Mouse (Mus musculus) stomach, postnatal 0 days (tissue): ENCODE results near the gene Stat6. TPM values are rescaled to one million over a fixed set of nuclear protein-coding genes. Genes with fewer than 3 reads are reported as not detected.

Experiments used
- ATAC-seq: fragments of 200-750 bp; cut with Nextera tagmentation; 2 replicates; pipeline ENCODE4 v1.8.0; 2017; ENCODE audit not compliant: low FRiP score, low TSS enrichment
- DNase-seq: peaks from one replicate; pipeline ENCODE4 v3.0.0-alpha.2; 2016; ENCODE audit warnings: low spot score
- H3K27ac ChIP-seq: fragments of 300-500 bp; sonication (generic); replicated peaks from 2 replicates; pipeline ENCODE4 v1.5.1; 2014; ENCODE audit warnings: mild to moderate bottlenecking, control low read depth
- H3K27me3 ChIP-seq: fragments of 300-500 bp; sonication (generic); 2 replicates; pipeline ENCODE4 v1.6.1; 2014; ENCODE audit warnings: low read length; ENCODE audit not compliant: control insufficient read depth, insufficient read depth
- H3K36me3 ChIP-seq: fragments of 300-500 bp; sonication (generic); 2 replicates; pipeline ENCODE4 v1.6.1; 2014; ENCODE audit warnings: low read length, mixed read lengths; ENCODE audit not compliant: control insufficient read depth, insufficient read depth
- H3K4me1 ChIP-seq: fragments of 300-500 bp; sonication (generic); replicated peaks from 2 replicates; pipeline ENCODE4 v1.6.1; 2014; ENCODE audit warnings: antibody characterized with exemption; ENCODE audit not compliant: control insufficient read depth, insufficient read depth
- H3K4me2 ChIP-seq: fragments of 300-500 bp; sonication (generic); replicated peaks from 2 replicates; pipeline ENCODE4 v1.6.1; 2014; ENCODE audit warnings: low read depth, mild to moderate bottlenecking, control low read depth, moderate library complexity
- H3K4me3 ChIP-seq: fragments of 300-500 bp; sonication (generic); 2 replicates; pipeline ENCODE4 v1.5.1; 2014; ENCODE audit warnings: low read depth, low read length, control low read depth
- H3K9ac ChIP-seq: fragments of 300-500 bp; sonication (generic); 2 replicates; pipeline ENCODE4 v1.6.1; 2014; ENCODE audit warnings: mild to moderate bottlenecking, low read length, control low read depth, mixed read lengths
- H3K9me3 ChIP-seq: fragments of 300-500 bp; sonication (generic); 2 replicates; pipeline ENCODE4 v1.6.1; 2016; ENCODE audit warnings: low read length; ENCODE audit not compliant: control insufficient read depth
- CTCF ChIP-seq: IDR thresholded peaks from 2 replicates; pipeline ENCODE4 v1.5.1; 2016; ENCODE audit warnings: antibody characterized with exemption, low read depth, mild to moderate bottlenecking, moderate library complexity
- EP300 ChIP-seq: optimal IDR thresholded peaks from 2 replicates; pipeline ENCODE3; 2016; ENCODE audit warnings: antibody characterized with exemption
- WGBS: fragments of 180-500 bp; shearing (Covaris S2); extraction: QIAGEN DNeasy Blood & Tissue Kit; methylation state at CpG from one replicate; pipeline ENCODE4 v1.1.7; 2014; 5-methylcytosine and 5-hydroxymethylcytosine counted together
- polyA plus RNA-seq: library from polyadenylated mRNA; unstranded; fragments of >200 nt; fragmentation: Nextera tagmentation; extraction: Ambion mirVana; gene quantifications from 2 replicates; pipeline ENCODE4 v1.2.1, GENCODE M21; 2015

Gene Stat6
- 31.4 and 34.6 TPM in 2 replicates for polyA plus RNA-seq

- no peak for TF ChIP-seq CTCF
- no peak for TF ChIP-seq EP300
- Histone ChIP-seq H3K4me1 (peaks cover 4% of the 10 kb centered on the region; the same call in 1 of the 2 replicates), H3K4me3 (peak within 1 kb of the TSS; percentile 65), H3K9me3 (no peaks in the 10 kb centered on the region), H3K36me3 (no peaks in the 10 kb centered on the region), H3K9ac (peak within 1 kb of the TSS; percentile 90), H3K27me3 (no peaks in the 10 kb centered on the region), H3K27ac (peak within 1 kb of the TSS; percentile 99), H3K4me2 (peak within 1 kb of the TSS; percentile 88)
- DNase-seq (peak; percentile 87), ATAC-seq (peak; percentile 76)
- 4% methylated on average over 36 of the region's 37 CpGs for WGBS
Observed at GRCm38 (mm10) chr10:127642772-127643552, at the start of gene Stat6. TSS of gene Stat6 (plus strand) at chr10:127642986.

GRCm38 (mm10) chr10:127594405-127594804 lies 48.4 kb upstream of the Stat6 start:
- no peaks in the 10 kb centered on the region for H3K27me3 ChIP-seq
- no peak overlapping the region for H3K4me2 ChIP-seq
- no peak overlapping the region; the same call in 1 of the 2 replicates for H3K27ac ChIP-seq
- no peak overlapping the region for H3K4me3 ChIP-seq
- no peak for DNase-seq
- no peaks in the 10 kb centered on the region for H3K9me3 ChIP-seq
- peaks cover 19% of the 10 kb centered on the region for H3K4me1 ChIP-seq
- no peak for ATAC-seq
- TF ChIP-seq EP300: no peak
- no peak for TF ChIP-seq CTCF
- H3K9ac ChIP-seq: peak overlapping the region; percentile 4; the same call in 1 of the 2 replicates
- WGBS: 61% methylated on average over 8 of the region's 8 CpGs
- peaks cover 11% of the 10 kb centered on the region; the same call in 1 of the 2 replicates for H3K36me3 ChIP-seq

GRCm38 (mm10) chr10:127594930-127595715 lies 47.7 kb upstream of the Stat6 start:
- Histone ChIP-seq H3K27ac (peak overlapping the region; percentile 49; the same call in 1 of the 2 replicates), H3K4me3 (no peak overlapping the region), H3K9me3 (no peaks in the 10 kb centered on the region), H3K27me3 (no peaks in the 10 kb centered on the region), H3K36me3 (peaks cover 8% of the 10 kb centered on the region; the same call in 1 of the 2 replicates), H3K4me2 (no peak overlapping the region), H3K4me1 (peaks cover 21% of the 10 kb centered on the region), H3K9ac (0 out of 2 replicates have a peak overlapping the region, but pooled peaks have one; percentile 4)
- no peak for ATAC-seq
- no peak for DNase-seq
- WGBS: 77% methylated on average over 30 of the region's 30 CpGs
- no peak for TF ChIP-seq EP300
- no peak for TF ChIP-seq CTCF

GRCm38 (mm10) chr10:127596321-127596941 lies 46.4 kb upstream of the Stat6 start:
- H3K4me2 ChIP-seq: 0 out of 2 replicates have a peak overlapping the region, but pooled peaks have one; percentile 3

GRCm38 (mm10) chr10:127597311-127597901 lies 45.4 kb upstream of the Stat6 start:
- no peak overlapping the region for H3K4me3 ChIP-seq
- 56% methylated on average over 5 of the region's 5 CpGs for WGBS
- H3K9me3 ChIP-seq: no peaks in the 10 kb centered on the region
- ATAC-seq (peak; percentile 53), DNase-seq (peak; percentile 63)
- TF ChIP-seq CTCF: no peak
- TF ChIP-seq EP300: no peak
- 0 out of 2 replicates have a peak overlapping the region, but pooled peaks have one; percentile 23 for H3K9ac ChIP-seq
- peaks cover 5% of the 10 kb centered on the region; the same call in 1 of the 2 replicates for H3K36me3 ChIP-seq
- peak overlapping the region; percentile 84 for H3K27ac ChIP-seq
- peaks cover 28% of the 10 kb centered on the region for H3K4me1 ChIP-seq
- no peaks in the 10 kb centered on the region for H3K27me3 ChIP-seq
- H3K4me2 ChIP-seq: no peak overlapping the region

More at GRCm38 (mm10) chr10:127596321-127596941, 46.4 kb upstream of the Stat6 start:
- no peak for TF ChIP-seq EP300
- H3K9me3 ChIP-seq: no peaks in the 10 kb centered on the region
- DNase-seq: peak; percentile 71
- H3K27ac ChIP-seq: peak overlapping the region; percentile 84
- H3K36me3 ChIP-seq: peaks cover 7% of the 10 kb centered on the region; the same call in 1 of the 2 replicates
- WGBS: 27% methylated on average over 7 of the region's 7 CpGs
- no peaks in the 10 kb centered on the region for H3K27me3 ChIP-seq
- ATAC-seq: peak; percentile 42
- H3K4me3 ChIP-seq: no peak overlapping the region
- 0 out of 2 replicates have a peak overlapping the region, but pooled peaks have one; percentile 3 for H3K9ac ChIP-seq
- H3K4me1 ChIP-seq: peaks cover 28% of the 10 kb centered on the region
